Mouse (Mus musculus): ENCODE results near the gene Cd209g. TPM values are rescaled to one million over a fixed set of nuclear protein-coding genes. Genes with fewer than 3 reads are reported as not detected.
"Not testable (repeated sequence)": the region's sequence is repeated elsewhere in the genome, so short reads cannot be mapped to it uniquely, and the experiment has no call there.

Gene Cd209g
- polyA plus RNA-seq (2016; fragmentation: Nextera tagmentation; extraction: Ambion mirVana) = not detected in 2 replicates

DNA sequence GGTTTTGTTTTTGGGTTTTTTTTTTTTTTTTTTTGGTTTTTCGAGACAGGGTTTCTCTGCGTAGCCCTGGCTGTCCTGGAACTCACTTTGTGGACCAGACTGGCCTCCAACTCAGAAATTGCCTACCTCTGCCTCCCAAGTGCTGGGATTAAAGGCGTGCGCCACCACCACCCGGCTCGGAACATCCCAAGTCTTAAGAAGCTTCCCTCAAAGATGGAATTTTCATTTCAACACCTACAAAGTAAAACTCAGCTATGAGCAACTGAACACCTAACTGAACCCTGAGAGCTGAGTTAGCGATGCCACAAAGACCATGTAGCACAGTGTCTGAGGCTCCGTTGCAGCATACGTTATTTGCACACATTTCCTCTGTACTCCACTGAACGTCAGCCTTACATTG is at the start of gene Cd209g:
Gene Cd209g, plus strand, starts transcription at position 301 of the 400 bp plus-strand sequence.
- Histone ChIP-seq H3K36me3 (no peaks in the 10 kb centered on the region), H3K27ac (no peak within 1 kb of the TSS), H3K27me3 (no peaks in the 10 kb centered on the region), H3K4me1 (no peaks in the 10 kb centered on the region), H3K4me2 (replicated peaks) (no peak within 1 kb of the TSS), H3K9ac (no peak within 1 kb of the TSS), H3K9me3 (no peaks in the 10 kb centered on the region), H3K4me3 (no peak within 1 kb of the TSS)
- no peak for ATAC-seq (ENCODE audit: insufficient number of reproducible peaks, insufficient read depth, low FRiP score, low TSS enrichment)
- WGBS = 86% methylated on average over 10 of the region's 10 CpGs

DNA sequence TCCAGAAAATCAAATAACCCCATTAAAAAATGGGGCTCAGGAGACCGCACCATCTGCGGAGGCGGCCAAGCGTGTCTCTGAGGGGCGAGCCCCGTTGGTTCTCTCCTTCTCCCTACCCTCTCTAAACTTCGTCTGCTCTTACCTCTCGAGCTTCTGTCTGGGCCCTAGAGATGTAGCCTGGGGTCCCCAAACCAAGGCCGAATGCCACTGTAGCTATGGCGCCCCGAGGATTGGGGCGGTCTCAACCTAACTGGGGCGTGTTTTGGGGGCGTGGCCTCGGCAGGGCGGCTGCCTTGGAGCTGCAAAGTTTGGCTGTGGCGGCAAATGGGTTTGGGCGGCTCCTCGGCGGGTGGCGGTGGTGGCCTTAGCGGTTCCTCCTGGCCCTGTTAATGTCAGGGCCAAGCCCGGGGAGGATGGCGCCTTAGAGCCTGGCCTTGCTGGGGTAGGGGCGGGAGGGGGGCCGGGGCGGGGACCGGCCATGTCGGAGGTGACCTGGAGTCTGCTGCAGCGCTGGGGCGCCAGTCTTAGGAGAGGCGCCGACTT is 46.6 kb upstream of the Cd209g start:
- not testable (repeated sequence) for H3K27me3 ChIP-seq; H3K4me1 ChIP-seq; H3K9me3 ChIP-seq; H3K36me3 ChIP-seq; ATAC-seq (ENCODE audit: insufficient number of reproducible peaks, insufficient read depth, low FRiP score, low TSS enrichment); H3K4me3 ChIP-seq; H3K9ac ChIP-seq; H3K4me2 ChIP-seq (replicated peaks); H3K27ac ChIP-seq
- WGBS = 42% methylated on average over 33 of the region's 33 CpGs

DNA sequence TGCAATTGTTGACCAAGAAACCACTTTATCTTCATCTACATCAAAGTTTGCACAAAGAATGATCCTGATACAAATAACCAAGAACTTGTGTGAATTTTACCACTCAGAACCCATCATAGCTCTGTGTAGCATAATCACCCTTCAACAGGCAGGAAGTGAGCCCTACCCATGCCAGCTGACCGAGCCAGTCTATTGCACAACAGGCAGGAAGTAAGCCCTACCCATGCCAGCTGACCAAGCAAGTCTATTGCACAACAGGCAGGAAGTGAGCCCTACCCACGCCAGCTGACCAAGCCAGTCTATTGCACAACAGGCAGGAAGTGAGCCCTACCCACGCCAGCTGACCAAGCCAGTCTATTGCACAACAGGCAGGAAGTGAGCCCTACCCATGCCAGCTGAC is 45.4 kb upstream of the Cd209g start:
- not testable (repeated sequence) for H3K27me3 ChIP-seq; H3K9me3 ChIP-seq; H3K4me3 ChIP-seq; H3K9ac ChIP-seq; H3K4me2 ChIP-seq (replicated peaks); H3K36me3 ChIP-seq; H3K4me1 ChIP-seq; ATAC-seq (ENCODE audit: insufficient number of reproducible peaks, insufficient read depth, low FRiP score, low TSS enrichment); H3K27ac ChIP-seq
- 81% methylated on average over 3 of the region's 3 CpGs for WGBS

DNA sequence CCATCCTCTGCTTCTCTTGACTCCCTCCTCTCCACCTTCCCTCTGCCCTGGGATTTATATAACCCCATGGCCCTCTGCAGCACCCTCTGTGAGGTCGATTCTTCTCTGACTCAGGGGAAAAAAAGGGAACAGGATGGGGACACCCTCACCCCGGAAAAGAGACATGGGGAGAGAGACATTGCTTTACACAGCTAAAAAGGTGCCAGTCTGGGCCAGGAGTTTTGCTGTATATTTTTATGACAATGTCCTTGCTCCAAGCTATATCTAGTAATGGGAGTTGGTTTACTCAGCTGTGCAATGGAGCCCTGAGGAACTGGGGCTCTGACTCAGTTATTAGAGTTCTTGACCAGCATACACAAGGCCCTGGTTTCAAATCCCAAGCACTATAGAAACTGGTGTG is 28.2 kb upstream of the Cd209g start, which contains the start of gene Cd209f:
Gene Cd209f, minus strand, starts transcription at position 101 of the 400 bp plus-strand sequence.
- not testable (repeated sequence) for H3K27me3 ChIP-seq; H3K4me1 ChIP-seq; H3K4me3 ChIP-seq; H3K4me2 ChIP-seq (replicated peaks); H3K27ac ChIP-seq; H3K9me3 ChIP-seq; H3K9ac ChIP-seq; ATAC-seq (ENCODE audit: insufficient number of reproducible peaks, insufficient read depth, low FRiP score, low TSS enrichment); H3K36me3 ChIP-seq
- 57% methylated on average over 2 of the region's 2 CpGs for WGBS

DNA sequence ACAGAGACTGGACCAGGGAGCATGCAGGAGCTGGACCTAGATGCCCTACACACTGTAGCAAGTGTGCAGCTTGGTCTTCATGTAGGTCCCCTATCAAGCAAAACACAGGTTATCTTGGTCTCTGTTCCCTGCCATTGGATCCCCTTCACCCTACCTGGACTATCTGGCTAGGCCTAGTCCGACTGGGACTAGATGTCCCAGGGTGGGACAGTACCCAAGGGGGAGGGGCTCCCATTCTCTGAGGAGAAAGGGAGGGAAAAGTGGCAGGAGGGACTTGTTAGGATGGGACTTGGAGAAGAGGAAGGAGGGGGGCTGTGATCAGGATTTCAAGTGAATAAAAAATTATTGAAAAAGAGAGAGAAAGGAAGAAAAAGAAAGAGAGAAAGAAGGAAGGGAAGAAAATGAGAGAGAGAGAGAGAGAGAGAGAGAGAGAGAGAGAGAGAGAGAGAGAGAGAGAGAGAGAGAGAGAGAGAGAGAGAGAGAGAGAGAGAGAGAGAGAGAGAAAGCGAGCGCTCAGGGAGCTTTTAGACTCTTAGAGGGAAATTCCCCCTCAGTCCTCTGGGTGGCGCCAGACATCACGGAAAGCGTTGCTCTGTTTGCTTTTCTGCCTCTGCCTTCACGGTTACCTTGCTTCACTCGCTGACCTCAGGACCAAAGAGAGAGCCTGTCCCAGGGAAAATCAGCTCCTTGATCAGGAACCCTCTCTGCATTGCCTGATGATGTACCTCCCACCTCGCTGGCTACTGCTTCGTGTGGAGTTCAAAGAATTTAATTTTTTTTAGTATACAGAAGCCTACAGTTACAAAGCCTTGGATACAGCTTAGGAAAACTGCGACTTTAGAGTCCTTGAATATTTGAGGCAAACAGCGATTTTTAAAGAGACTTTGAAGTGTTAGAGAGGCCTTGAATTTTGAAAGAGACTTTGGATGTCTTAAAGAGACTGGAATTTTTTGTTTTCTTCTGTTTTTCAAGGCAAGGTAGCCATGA is 6.1 kb downstream of the Cd209g start:
- H3K27me3 ChIP-seq = no peaks in the 10 kb centered on the region
- no peaks in the 10 kb centered on the region for H3K36me3 ChIP-seq
- WGBS = 19% methylated on average over 12 of the region's 12 CpGs
- H3K4me3 ChIP-seq = no peak overlapping the region
- 0 out of 2 replicates have a peak overlapping the region, but pooled peaks have one; percentile 6 for H3K27ac ChIP-seq
- no peak for ATAC-seq (ENCODE audit: insufficient number of reproducible peaks, insufficient read depth, low FRiP score, low TSS enrichment)
- no peak overlapping the region for H3K9ac ChIP-seq
- no peaks in the 10 kb centered on the region for H3K4me1 ChIP-seq
- 0 out of 2 replicates have a peak overlapping the region, but pooled peaks have one; percentile 19 for H3K4me2 ChIP-seq (replicated peaks)
- no peaks in the 10 kb centered on the region for H3K9me3 ChIP-seq

DNA sequence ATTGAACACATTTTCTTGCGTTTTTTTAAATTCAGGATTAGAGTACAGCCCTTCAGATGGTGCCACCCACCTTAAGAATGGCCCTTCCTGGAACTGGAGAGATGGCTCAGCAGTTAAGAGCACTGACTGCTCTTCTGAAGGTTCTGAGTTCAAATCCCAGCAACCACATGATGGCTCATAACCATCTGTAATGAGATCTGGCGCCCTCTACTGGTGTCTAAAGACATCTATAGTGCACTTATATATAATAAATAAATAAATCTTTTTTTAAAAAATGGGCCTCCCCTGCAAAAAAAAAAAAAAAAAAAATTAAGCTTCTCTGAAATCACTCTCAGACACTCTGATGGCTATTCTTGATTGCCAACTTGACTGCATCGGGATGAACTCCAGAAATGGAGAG is 7.8 kb downstream of the Cd209g start:
- H3K9me3 ChIP-seq = no peaks in the 10 kb centered on the region
- no peak for ATAC-seq (ENCODE audit: insufficient number of reproducible peaks, insufficient read depth, low FRiP score, low TSS enrichment)
- H3K9ac ChIP-seq = no peak overlapping the region
- no peak overlapping the region for H3K4me3 ChIP-seq
- 61% methylated on average over 3 of the region's 3 CpGs for WGBS
- no peaks in the 10 kb centered on the region for H3K4me1 ChIP-seq
- no peaks in the 10 kb centered on the region for H3K27me3 ChIP-seq
- H3K27ac ChIP-seq = no peak overlapping the region
- H3K36me3 ChIP-seq = no peaks in the 10 kb centered on the region
- no peak overlapping the region for H3K4me2 ChIP-seq (replicated peaks)

DNA sequence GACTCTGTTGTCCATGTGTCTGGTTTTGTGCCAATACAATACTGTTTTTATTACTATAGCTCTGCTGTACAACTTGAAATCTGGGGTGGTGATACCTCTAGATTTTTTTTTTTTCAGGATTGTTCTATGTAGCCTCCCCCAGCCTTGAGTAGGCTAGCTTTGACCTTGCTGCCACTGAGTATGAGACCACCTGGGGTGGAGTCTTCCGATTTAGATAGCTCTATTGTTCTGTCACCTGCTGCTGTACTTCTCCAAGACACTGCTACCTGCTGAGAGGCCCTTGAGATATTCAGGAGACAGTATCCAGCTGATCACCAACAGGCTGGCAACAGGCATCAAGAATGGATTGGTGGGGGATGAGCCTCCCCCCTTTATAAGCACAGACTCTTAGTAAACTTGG is 13.4 kb downstream of the Cd209g start:
- 33% methylated on average over 1 of the region's 1 CpGs for WGBS
- Histone ChIP-seq H3K27me3 (no peaks in the 10 kb centered on the region), H3K4me2 (replicated peaks) (no peak overlapping the region), H3K9ac (no peak overlapping the region), H3K36me3 (no peaks in the 10 kb centered on the region), H3K9me3 (0 out of 2 replicates have a peak, but pooled peaks cover 7% of the 10 kb centered on the region), H3K4me1 (no peaks in the 10 kb centered on the region), H3K27ac (no peak overlapping the region), H3K4me3 (no peak overlapping the region)
- no peak for ATAC-seq (ENCODE audit: insufficient number of reproducible peaks, insufficient read depth, low FRiP score, low TSS enrichment)

DNA sequence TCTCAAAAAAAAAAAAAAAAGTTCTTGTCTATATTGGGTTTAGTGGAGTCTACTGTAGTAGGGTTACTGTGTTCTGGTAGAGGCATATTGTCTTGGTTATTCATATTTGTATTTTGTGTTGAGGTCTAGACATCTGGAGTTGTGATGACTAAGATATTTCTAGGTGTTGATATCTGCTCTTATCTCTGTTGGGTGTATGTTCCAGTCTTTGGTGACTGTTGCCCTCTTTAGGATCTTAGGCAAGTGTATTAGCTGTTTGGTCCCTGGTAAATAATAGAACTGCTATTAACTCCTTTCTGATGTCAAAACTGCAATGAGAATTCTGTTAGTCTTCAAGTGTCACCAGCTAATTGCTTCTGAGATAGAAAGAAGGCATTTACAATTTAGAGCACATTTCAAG is 21.0 kb downstream of the Cd209g start:
- no peak for ATAC-seq (ENCODE audit: insufficient number of reproducible peaks, insufficient read depth, low FRiP score, low TSS enrichment)
- H3K4me2 ChIP-seq (replicated peaks) = no peak overlapping the region

DNA sequence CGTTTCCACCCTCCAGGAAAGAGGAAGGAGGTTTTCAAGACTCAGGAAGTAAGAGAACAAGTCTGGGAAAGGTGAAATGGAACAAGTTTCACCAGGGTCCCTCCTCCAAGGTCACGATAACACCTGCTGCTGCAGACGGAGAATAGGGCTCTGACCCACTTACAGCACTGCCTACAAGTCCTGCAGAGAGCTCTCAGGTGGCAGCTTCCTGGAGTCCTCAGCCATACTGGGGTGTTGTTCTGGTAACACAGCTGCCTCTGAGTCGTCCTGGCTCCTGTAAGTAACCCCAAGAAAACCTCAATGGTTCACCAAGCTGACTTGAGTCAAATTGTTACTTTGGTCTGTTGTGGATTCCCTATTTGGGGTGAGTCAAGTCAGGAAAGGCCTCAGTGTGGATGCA is 28.9 kb downstream of the Cd209g start:
- no peaks in the 10 kb centered on the region for H3K9me3 ChIP-seq
- no peak overlapping the region for H3K9ac ChIP-seq
- H3K27me3 ChIP-seq = no peaks in the 10 kb centered on the region
- no peaks in the 10 kb centered on the region for H3K36me3 ChIP-seq
- WGBS = 59% methylated on average over 4 of the region's 4 CpGs
- ATAC-seq (ENCODE audit: insufficient number of reproducible peaks, insufficient read depth, low FRiP score, low TSS enrichment) = no peak
- no peak overlapping the region for H3K27ac ChIP-seq
- no peak overlapping the region for H3K4me2 ChIP-seq (replicated peaks)
- peaks cover 4% of the 10 kb centered on the region for H3K4me1 ChIP-seq
- H3K4me3 ChIP-seq = no peak overlapping the region

More for the DNA sequence above, 21.0 kb downstream of the Cd209g start:
- Histone ChIP-seq H3K9me3 (0 out of 2 replicates have a peak, but pooled peaks cover 4% of the 10 kb centered on the region), H3K27me3 (no peaks in the 10 kb centered on the region), H3K4me3 (no peak overlapping the region), H3K27ac (no peak overlapping the region), H3K4me1 (no peaks in the 10 kb centered on the region), H3K9ac (no peak overlapping the region), H3K36me3 (no peaks in the 10 kb centered on the region)

DNA sequence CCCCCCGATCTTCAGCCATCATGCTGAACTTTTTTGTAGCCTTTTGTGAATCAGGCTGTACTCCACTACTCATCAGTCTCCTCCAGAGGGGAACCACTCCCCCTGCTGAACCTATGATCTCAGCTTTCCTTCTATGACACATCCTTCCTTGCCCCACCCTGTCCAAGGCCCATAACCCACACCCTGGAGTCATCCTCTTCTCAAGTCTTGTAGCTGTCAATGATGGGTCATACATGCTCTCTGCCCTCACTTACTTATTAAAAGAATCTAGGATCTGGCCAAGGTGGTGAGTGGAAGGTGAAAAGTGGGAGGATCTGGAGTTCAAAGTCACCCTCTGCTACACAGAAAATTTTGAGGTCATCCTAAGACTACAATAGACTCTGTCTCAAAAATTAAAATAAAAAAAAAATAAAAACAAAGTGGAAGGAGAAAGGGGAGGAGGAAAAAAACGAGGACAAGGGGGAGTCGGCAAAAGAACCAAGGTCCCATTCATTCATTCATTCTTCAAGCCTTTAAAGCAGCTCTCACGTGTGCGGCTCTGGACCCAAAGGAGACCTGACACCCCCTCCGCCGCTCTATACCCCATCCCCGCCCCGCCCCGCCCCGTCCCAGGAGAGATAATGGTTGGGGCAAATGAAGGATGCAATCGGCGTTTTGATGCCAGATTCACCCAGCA is 31.4 kb downstream of the Cd209g start:
- Histone ChIP-seq H3K27me3 (no peaks in the 10 kb centered on the region), H3K4me3 (peak overlapping the region; percentile 85), H3K9me3 (no peaks in the 10 kb centered on the region), H3K4me2 (replicated peaks) (peak overlapping the region; percentile 50), H3K27ac (no peak overlapping the region), H3K4me1 (peaks cover 4% of the 10 kb centered on the region), H3K36me3 (no peaks in the 10 kb centered on the region), H3K9ac (peak overlapping the region; percentile 58)
- whole genome bisulfite sequencing = 7% methylated on average over 13 of the region's 13 CpGs
- ATAC-seq (ENCODE audit: insufficient number of reproducible peaks, insufficient read depth, low FRiP score, low TSS enrichment) = no peak

DNA sequence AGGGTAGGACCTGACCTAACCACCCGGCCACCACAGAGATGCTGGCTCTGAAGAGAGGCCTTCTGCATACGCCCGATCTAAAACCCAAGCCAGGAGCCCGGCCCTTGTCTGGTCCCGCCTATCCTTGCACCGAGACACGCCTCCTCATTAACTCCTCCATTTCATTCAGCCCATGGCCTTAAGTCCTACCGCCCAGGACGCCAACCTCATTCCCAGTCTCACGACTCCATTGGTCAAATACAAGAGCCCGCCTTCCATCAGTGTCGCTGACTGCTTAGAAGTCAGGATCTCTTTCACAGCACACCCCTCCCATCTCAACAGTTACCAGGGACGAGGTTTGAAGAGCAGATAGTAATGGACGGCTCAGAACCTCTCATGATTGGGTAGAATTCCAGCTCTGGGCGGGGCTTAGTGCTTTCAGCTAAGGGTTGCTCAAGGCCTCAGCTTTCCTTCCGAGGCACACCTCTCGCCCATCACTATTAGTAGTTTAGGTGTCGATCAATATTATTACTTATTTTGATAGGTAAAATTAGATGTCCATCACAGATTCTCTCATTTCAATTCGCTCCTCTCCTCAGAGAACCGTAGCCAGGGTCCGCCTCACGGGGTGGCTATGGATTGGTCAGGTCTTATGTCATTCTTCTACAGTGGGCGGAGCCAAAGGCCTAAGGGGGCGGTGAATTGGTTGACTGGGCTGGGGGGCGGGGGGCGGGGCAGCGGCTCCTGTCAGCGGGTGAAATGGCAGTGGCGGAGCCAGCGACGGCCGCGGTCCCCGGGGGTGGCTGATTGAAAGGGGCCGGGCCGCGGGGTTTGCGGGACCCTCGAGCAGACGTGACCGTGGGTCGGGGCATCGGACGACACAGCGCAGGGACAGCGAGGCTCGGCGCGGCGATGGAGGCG is 32.2 kb downstream of the Cd209g start, which contains the start of gene Evi5l:
Gene Evi5l, plus strand, starts transcription at position 716 of the 900 bp plus-strand sequence.
- Histone ChIP-seq H3K27me3 (no peaks in the 10 kb centered on the region), H3K27ac (0 out of 2 replicates have a peak within 1 kb of the TSS, but pooled peaks have one; percentile 36), H3K36me3 (no peaks in the 10 kb centered on the region), H3K4me1 (peaks cover 4% of the 10 kb centered on the region), H3K9ac (peak within 1 kb of the TSS; percentile 78), H3K9me3 (no peaks in the 10 kb centered on the region), H3K4me3 (peak within 1 kb of the TSS; percentile 85), H3K4me2 (replicated peaks) (peak within 1 kb of the TSS; percentile 82)
- peak; percentile 99 for ATAC-seq (ENCODE audit: insufficient number of reproducible peaks, insufficient read depth, low FRiP score, low TSS enrichment)
- WGBS = under 1% methylated on average over 51 of the region's 51 CpGs

All from embryonic facial prominence, embryonic 12.5 days (tissue).